ENCODE assay signal across 36 mouse cellular contexts in genomic region chr5:28498846-28499245, GRCm38 (mm10). TPM values are rescaled to one million over a fixed set of nuclear protein-coding genes. Genes with fewer than 3 reads are reported as not detected.
"Had no signal": no experiment of that assay in that cellular context is flagged by ENCODE, and none has a peak within 500 bp of the region (broad histone marks: within the 10 kb centered on the region; RNA-seq: fewer than 3 reads in every experiment).

No protein-coding gene starts in this region.

- H3K27ac ChIP-seq: left cerebral cortex, adult 2 months; limb, embryonic 10.5 days; limb, embryonic 12.5 days; limb, embryonic 13.5 days; limb, embryonic 15.5 days; liver, embryonic 12.5 days; liver, embryonic 13.5 days; liver, embryonic 14.5 days; liver, embryonic 15.5 days; lung, embryonic 15.5 days; macrophage; midbrain, embryonic 10.5 days; midbrain, embryonic 12.5 days; midbrain, embryonic 13.5 days; midbrain, embryonic 15.5 days had no signal

- H3K4me1 ChIP-seq: limb, embryonic 10.5 days; limb, embryonic 12.5 days; limb, embryonic 13.5 days; limb, embryonic 15.5 days; liver, embryonic 12.5 days; liver, embryonic 13.5 days; liver, embryonic 15.5 days; megakaryocyte, embryonic 14.5 days; midbrain, embryonic 10.5 days; midbrain, embryonic 12.5 days; midbrain, embryonic 13.5 days; midbrain, embryonic 15.5 days had no signal

- H3K4me2 ChIP-seq: limb, embryonic 12.5 days; limb, embryonic 13.5 days; limb, embryonic 15.5 days; liver, embryonic 11.5 days; liver, embryonic 12.5 days; liver, embryonic 13.5 days; liver, embryonic 15.5 days; lung, embryonic 14.5 days; lung, embryonic 15.5 days; midbrain, embryonic 11.5 days; midbrain, embryonic 12.5 days; midbrain, embryonic 13.5 days; midbrain, embryonic 15.5 days had no signal

- DNase-seq: left cerebral cortex, postnatal 4 days; liver; liver, embryonic 13.5 days; liver, postnatal 0 days; lung, adult 18-20 months; lung, adult 2 months; lung, embryonic 14.5 days; lung, postnatal 10 days; lung, postnatal 14 days; lung, postnatal 36 days; midbrain, embryonic 14.5 days had no signal

- H3K9me3 ChIP-seq: limb, embryonic 10.5 days; limb, embryonic 12.5 days; limb, embryonic 13.5 days; limb, embryonic 15.5 days; liver, embryonic 12.5 days; liver, embryonic 13.5 days; liver, embryonic 15.5 days; lung, embryonic 15.5 days; megakaryocyte, embryonic 14.5 days; midbrain, embryonic 10.5 days; midbrain, embryonic 12.5 days; midbrain, embryonic 13.5 days; midbrain, embryonic 15.5 days had no signal

- H3K27me3 ChIP-seq: limb, embryonic 12.5 days; limb, embryonic 13.5 days; limb, embryonic 15.5 days; liver, embryonic 12.5 days; liver, embryonic 13.5 days; liver, embryonic 15.5 days; lung, embryonic 15.5 days; midbrain, embryonic 12.5 days; midbrain, embryonic 13.5 days; midbrain, embryonic 15.5 days had no signal

- H3K9ac ChIP-seq: limb, embryonic 12.5 days; limb, embryonic 13.5 days; limb, embryonic 15.5 days; liver, embryonic 12.5 days; liver, embryonic 13.5 days; liver, embryonic 14.5 days; liver, embryonic 15.5 days; liver, postnatal 0 days; lung, embryonic 14.5 days; lung, embryonic 15.5 days; midbrain, embryonic 12.5 days; midbrain, embryonic 13.5 days; midbrain, embryonic 15.5 days had no signal

- ATAC-seq: liver, embryonic 12.5 days; liver, postnatal 0 days; lung, postnatal 0 days; midbrain, embryonic 13.5 days; midbrain, embryonic 15.5 days; midbrain, embryonic 16.5 days had no signal

- H3K36me3 ChIP-seq: limb, embryonic 10.5 days; limb, embryonic 12.5 days; limb, embryonic 13.5 days; limb, embryonic 15.5 days; liver, embryonic 12.5 days; liver, embryonic 13.5 days; liver, embryonic 15.5 days; lung, embryonic 15.5 days; midbrain, embryonic 10.5 days; midbrain, embryonic 12.5 days; midbrain, embryonic 13.5 days; midbrain, embryonic 15.5 days had no signal

- H3K4me3 ChIP-seq: left cerebral cortex, adult 2 months; limb, embryonic 10.5 days; limb, embryonic 12.5 days; limb, embryonic 13.5 days; limb, embryonic 15.5 days; liver, embryonic 12.5 days; liver, embryonic 13.5 days; liver, embryonic 15.5 days; lung, embryonic 15.5 days; megakaryocyte, embryonic 14.5 days; midbrain, embryonic 10.5 days; midbrain, embryonic 12.5 days; midbrain, embryonic 13.5 days; midbrain, embryonic 15.5 days; myocyte had no signal

RNA-seq across cellular contexts. Expression of gene Shh, which starts 31.8 kb away (rescaled TPM):
- total RNA-seq: megakaryocyte progenitor cell, adult 5-6 weeks; megakaryocyte, adult 5-6 weeks; megakaryocyte-erythroid progenitor cell, adult 5-6 weeks; monocyte, adult 5-6 weeks had no signal
- polyA plus RNA-seq: limb, embryonic 13.5 days; liver, embryonic 12.5 days; liver, embryonic 13.5 days; liver, embryonic 15.5 days; liver, embryonic 16.5 days; liver, postnatal 0 days; macrophage; myocyte had no signal
